Mouse (Mus musculus): ENCODE measurements around the gene Zfp558.
"Not testable (repeated sequence)": the region's sequence is repeated elsewhere in the genome, so short reads cannot be mapped to it uniquely, and the experiment has no call there.

Gene Zfp558

DNA sequence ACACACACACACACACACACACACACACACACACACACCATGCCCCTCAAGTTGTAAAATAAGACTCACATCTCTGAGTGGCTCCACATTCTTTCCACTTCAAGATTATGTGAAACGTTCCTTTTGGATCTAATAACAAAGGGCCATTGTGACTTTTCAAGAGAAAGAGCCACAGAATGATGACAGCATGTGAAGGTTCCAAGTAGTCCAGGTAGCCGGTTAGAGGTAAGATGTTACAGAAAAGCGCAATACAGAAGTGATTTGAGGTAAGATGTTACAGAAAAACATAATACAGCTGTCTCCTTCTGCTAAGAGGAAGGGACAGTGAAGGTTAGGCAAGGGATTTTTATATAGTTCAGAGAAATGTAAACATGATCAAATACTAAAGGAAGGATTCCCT lies at the start of gene Zfp558, which contains the start of gene Mbd3l1:
Gene Zfp558, minus strand, starts transcription at position 101 of the 400 bp plus-strand sequence.
Gene Mbd3l1, plus strand, starts transcription at position 192 of the 400 bp plus-strand sequence.
- DNase-seq (ENCODE audit: low read depth, low spot score) = no peak

DNA sequence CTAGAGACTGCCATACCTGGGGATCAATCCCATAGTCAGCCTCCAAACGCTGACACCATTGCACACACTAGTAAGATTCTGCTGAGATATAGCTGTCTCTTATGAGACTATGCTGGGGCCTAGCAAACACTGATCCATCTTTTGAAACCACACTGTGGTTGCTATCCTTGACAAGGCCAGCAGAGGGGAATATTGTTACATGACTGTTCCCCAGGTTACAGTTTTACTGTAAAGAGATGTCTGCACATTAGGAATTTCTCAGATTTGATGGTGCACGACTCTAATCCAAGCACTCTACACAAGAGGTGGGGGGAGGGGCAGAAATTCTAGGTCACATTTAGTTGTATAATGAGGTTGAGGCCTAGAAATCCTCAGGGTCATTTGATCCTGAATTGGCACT lies 30.0 kb upstream of the Zfp558 start:
- DNase-seq (ENCODE audit: low read depth, low spot score) = peak; percentile 11

DNA sequence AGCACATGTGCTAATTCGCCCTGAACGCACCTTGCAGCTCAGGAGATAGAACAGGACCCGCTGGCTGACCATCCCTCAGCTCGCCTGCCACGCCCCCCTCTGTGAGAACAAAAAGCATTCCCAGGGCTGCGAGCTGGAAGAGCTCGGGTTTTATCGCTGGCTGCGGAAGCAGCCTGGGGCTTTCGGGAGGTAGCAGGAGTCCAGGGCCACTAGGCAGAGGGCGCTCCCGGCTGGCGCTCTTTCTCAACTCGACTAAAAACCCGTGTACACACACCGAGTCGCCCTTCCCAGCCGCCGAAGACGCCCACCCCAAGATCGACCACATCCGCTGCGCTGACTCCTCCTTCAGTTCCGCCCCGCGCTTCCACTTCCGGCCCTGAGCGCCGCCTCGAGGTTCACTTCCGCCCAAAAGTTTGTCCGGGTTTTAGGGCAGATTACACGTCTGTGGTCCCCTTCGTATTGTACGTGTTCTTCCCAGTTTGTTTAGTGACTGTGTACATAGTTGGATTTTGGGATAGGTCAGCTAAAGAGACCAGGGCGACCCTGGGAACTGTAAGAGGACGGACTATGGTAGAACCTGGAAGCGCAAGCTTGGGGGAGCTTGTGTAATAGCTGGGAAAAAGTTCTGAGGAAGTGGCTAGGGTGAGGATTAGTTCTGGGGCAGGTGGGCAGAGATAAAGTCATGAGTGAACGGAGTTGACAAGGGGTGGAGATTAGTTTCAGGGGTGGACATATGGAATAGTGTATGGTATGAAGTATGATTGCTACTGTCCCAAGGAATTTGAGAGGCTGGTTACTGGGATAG lies 4.5 kb downstream of the Zfp558 start:
- DNase-seq (ENCODE audit: low read depth, low spot score) = peak; percentile 90

DNA sequence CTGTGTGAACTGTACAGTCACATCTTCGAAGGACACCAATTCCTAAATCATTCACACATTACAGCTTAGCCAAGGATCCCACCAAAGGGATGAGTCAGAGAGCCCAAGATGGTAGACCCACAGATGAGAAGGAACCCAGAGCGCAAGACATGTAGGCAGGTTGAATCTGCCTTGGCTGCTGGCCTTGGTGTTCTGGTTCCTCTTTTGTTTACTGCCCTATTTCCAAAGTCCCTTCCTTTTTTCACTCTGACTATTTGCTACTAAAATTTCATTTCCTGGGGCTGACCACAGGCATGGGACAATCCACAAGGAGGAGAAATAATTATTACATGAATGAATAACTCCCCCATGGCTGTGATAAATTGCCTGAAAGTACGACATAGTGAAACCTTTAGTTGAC lies 10.1 kb downstream of the Zfp558 start:
- no peak for DNase-seq (ENCODE audit: low read depth, low spot score)

DNA sequence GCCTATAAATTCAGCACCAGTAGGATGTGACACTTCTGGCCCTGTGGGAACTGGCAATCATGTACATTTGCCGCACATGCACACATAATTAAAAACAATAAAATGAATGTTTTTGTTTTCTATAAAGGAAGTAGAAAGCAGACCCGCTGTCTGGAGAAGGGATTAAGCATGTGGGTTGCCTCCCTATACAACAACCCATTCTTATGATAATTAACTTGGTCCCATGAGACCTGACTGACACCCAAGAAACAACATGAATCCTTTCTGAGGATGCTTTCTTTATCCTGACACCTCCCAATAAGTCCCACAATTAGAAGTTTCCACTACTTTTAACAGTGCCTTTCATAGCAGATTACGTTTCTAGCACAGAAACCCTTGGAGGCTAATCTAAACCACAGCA lies 10.7 kb downstream of the Zfp558 start:
- no peak for DNase-seq (ENCODE audit: low read depth, low spot score)

DNA sequence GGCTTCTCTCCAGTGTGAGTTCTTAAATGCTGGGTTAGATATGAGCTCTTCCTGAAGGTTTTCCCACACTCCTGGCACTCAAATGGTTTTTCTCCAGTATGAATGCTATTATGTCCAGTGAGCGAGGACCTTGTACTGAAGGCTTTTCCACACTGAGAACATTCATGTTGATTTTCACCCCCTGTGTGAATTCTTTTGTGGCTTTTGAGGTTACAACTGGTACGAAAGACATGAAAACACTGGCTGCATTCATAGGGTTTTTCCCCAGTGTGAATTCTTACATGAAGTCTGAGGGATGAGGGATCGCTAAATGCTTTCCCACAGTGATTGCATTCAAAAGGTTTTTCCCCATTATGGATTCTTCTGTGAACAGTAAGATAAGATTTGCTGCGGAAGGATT lies 21.5 kb downstream of the Zfp558 start:
- DNase-seq (ENCODE audit: low read depth, low spot score) = no peak

DNA sequence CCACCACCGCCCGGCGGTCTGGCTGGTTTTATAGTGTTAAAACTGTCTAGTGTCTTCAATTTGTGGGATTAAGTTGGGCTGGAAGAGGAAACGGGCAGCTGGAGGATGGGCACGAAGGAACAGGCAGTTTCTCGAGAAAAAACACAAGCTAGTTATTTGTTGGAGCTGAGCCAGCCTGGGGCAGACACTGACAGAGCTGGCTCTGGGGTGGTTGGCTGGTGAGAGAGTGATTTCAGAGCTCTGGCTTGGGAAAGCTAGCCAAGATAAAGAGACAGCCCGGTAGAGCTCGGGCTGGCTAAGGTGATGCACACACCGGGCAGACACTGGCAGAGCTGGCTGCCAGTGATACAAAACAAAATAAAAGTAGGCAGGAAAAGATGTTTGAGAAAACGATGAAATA lies 46.4 kb downstream of the Zfp558 start:
- DNase-seq (ENCODE audit: low read depth, low spot score) = peak; percentile 14

DNA sequence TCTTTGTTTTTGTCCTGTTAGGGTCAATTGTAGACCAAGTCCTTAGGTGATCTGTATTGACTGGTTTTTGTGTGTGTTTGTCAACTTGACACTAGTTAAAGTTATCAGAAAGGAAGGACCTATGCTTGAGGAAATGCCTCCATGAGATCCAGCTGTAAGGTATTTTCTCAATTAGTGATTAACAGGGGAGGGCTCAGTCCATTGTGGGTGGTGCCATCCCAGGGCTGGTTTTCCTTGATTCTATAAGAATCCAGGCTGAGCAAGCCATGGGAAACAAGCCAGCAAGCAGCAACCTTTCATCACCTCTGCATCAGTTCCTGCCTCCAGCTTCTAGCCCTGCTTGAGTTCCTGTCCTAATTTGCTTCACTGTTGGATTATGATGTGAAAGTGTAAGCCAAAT lies 47.7 kb downstream of the Zfp558 start, which contains the start of gene Mbd3l2:
Gene Mbd3l2, plus strand, starts transcription at position 301 of the 400 bp plus-strand sequence.
- no peak for DNase-seq (ENCODE audit: low read depth, low spot score)

DNA sequence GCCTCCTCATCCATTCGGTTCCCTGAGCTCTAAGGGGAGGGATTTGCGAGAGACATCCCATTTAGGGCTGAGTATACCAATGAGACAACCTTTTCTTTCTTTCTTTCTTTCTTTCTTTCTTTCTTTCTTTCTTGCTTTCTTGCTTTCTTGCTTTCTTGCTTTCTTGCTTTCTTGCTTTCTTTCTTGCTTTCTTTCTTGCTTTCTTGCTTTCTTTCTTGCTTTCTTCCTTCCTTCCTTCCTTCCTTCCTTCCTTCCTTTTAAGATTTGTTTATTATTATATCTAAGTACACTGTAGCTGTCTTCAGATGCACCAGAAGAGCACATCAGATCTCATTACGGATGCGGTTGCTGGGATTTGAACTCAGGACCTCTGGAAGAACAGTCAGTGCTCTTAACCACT lies 65.7 kb downstream of the Zfp558 start:
- DNase-seq (ENCODE audit: low read depth, low spot score) = not testable (repeated sequence)

Data from 3T3-L1 (cell line).